In the genomic region with DNA sequence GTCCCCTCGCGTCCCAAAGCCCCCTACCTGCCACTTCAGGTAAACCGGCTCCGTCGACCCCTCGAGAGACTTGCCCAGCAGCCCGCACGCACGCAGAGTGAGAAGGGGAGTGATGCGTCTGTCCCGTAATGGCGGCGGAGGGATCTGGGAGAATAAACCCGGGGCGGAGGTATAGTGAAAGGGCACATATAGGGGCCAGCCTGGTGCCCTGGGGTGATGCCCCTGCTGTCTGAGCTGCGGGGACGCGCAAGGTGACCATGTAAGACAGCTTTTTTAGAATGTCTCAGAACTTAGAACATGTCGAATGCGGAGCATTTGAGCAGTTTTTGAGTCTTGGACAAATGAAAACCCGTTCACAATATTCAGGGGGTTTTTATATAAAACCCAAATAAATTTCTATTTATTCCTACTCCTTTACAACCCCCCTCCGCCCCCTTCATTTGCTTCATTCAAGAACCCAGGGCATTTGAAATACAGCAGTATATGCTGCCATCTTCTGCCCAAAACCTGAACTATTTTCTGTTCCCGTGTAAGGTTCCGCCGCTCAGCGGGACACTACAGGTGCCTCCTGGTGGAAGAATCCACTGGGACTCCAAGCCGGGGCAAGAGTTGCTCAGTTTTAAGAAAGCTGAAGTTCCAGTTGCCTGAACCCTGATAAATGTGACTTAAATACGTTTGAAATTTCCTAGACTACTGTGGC, we compare ENCODE assay signal across 8 mouse cellular contexts. TPM values are rescaled to one million over a fixed set of nuclear protein-coding genes. Genes with fewer than 3 reads are reported as not detected.
A peak's percentile ranks its signal among the peaks of the same experiment; 100 is the strongest.
DNase-seq lines count a peak whose midpoint lies in the region; TF ChIP-seq lines count a peak whose summit lies in the region.

TSS of gene Tsc22d3 (minus strand) at position 250 of the 700 bp plus-strand sequence.

- H3K36me3 ChIP-seq in macrophage (ENCODE audit: inconsistent target) = no peaks in the 10 kb centered on the region

- intact Hi-C loops in left cerebral cortex, adult 2 months (cut with DNase I) = loop anchor here (1.0 kb wide), 2 partner anchors 56 to 108 kb away; no protein-coding TSS in a partner anchor

- H3K27ac ChIP-seq in left cerebral cortex, adult 2 months = no peak within 1 kb of the TSS
- H3K27ac ChIP-seq in macrophage = no peak within 1 kb of the TSS

- peak; percentile 62 for TF ChIP-seq CTCF in left cerebral cortex, adult 2 months (IDR thresholded peaks at IDR 0.05)

- peak; percentile 61 for DNase-seq in adipocyte (ENCODE audit: low spot score)
- DNase-seq in embryo, embryonic 10 days (ENCODE audit: low spot score) = peak; percentile 59
- peak; percentile 37 for DNase-seq in gastrocnemius, postnatal 25 days
- DNase-seq in induced T-regulatory cell, adult 2 months (ENCODE audit: low read depth) = peak; percentile 74
- DNase-seq in left cerebral cortex, adult 2 months (ENCODE audit: extremely low spot score in 1 of 2, low spot score in 2 of 2) = peak; percentile 21 to 25
- DNase-seq in right cerebral cortex, postnatal 10 days (ENCODE audit: low spot score in 2 of 2) = peak; percentile 39 to 56
- DNase-seq in yolk sac, embryonic 10.5 days (ENCODE audit: low spot score) = peak; percentile 38

- peak within 1 kb of the TSS; percentile 40 for H3K4me3 ChIP-seq in left cerebral cortex, adult 2 months
- peak within 1 kb of the TSS; percentile 14; the same call in 1 of the 2 replicates for H3K4me3 ChIP-seq in macrophage (ENCODE audit: inconsistent target)

- no peaks in the 10 kb centered on the region for H3K79me2 ChIP-seq in macrophage (ENCODE audit: inconsistent target)

- WGBS in macrophage (ENCODE audit: missing documents) = 31% methylated on average over 23 of the region's 28 CpGs

RNA-seq across cellular contexts. Expression of gene Tsc22d3, which starts in this region (rescaled TPM):
- total RNA-seq in gastrocnemius, postnatal 25 days (2021) = 100 to 1,000 TPM; 165 to 246 TPM
- 100 to 1,000 TPM; 121 to 145 TPM for total RNA-seq in left cerebral cortex, adult 2 months (2021)
- total RNA-seq in macrophage (2018; cell fraction: chromatin; rRNA removed) = 10 to 100 TPM in 23 of 26 experiments, 1 to 10 TPM in 3; 6.5 to 71.1 (median 30.2) TPM
- total RNA-seq in macrophage (2018; cell fraction: cytosol; rRNA removed) = 100 to 1,000 TPM in 15 of 26 experiments, 10 to 100 TPM in 11; 39.5 to 154 (median 116) TPM
- 100 to 1,000 TPM in 8 of 26 experiments, 10 to 100 TPM in 18; 16.0 to 160 (median 74.9) TPM for total RNA-seq in macrophage (2018; cell fraction: nucleus; rRNA removed)
- 57.2 to 142 TPM (median 72.7 TPM) in 3 replicates for polyA plus RNA-seq in macrophage (2018)

Comparison
In these comparisons a context has a peak if more than half of its experiments do, and no peak if none do; other contexts are left out.
1. DNase-seq: peak in every context shown above with its lines; median percentile 74 in induced T-regulatory cell, adult 2 months; 61 in adipocyte; 59 in embryo, embryonic 10 days; 48 in right cerebral cortex, postnatal 10 days; 38 in yolk sac, embryonic 10.5 days; 37 in gastrocnemius, postnatal 25 days; 23 in left cerebral cortex, adult 2 months.